Mouse (Mus musculus) MEL (cell line): ENCODE measurements around the gene Gm20388.

Source experiments
- CTCF ChIP-seq, 3 experiments: IDR thresholded peaks in 2 of 3; conservative IDR thresholded peaks in 1 of 3; 2 replicates each; pipeline ENCODE4 v1.5.1; 2011 to 2012; ENCODE audit warnings: low read length in 3 of 3, low read depth in 2 of 3, mild to moderate bottlenecking in 2 of 3, improper control_type of control experiment in 1 of 3, inconsistent platforms in 1 of 3, mixed read lengths in 1 of 3, moderate library complexity in 1 of 3; ENCODE audit not compliant: control insufficient read depth in 1 of 3, insufficient read depth in 1 of 3, poor library complexity in 1 of 3, severe bottlenecking in 1 of 3
- ELF1 ChIP-seq: IDR thresholded peaks from 2 replicates; pipeline ENCODE4 v1.6.1; 2014; ENCODE audit warnings: low read depth, mild to moderate bottlenecking, inconsistent platforms, low read length, improper control_type of control experiment, moderate library complexity
- EP300 ChIP-seq, 2 experiments: IDR thresholded peaks; 2 replicates each; pipeline ENCODE4 v1.6.1; 2011; ENCODE audit warnings: improper control_type of control experiment in 2 of 2, low read length in 2 of 2, low read depth in 1 of 2, mild to moderate bottlenecking in 1 of 2
- ETS1 ChIP-seq: IDR thresholded peaks from 2 replicates; pipeline ENCODE4 v1.6.1; 2012; ENCODE audit warnings: low read depth, mild to moderate bottlenecking, inconsistent platforms, low read length, improper control_type of control experiment, moderate library complexity
- NELFE ChIP-seq: IDR thresholded peaks from 2 replicates; pipeline ENCODE4 v1.6.1; 2011; ENCODE audit warnings: low read depth, low read length, improper control_type of control experiment
- POLR2A ChIP-seq, 2 experiments: IDR thresholded peaks; 2 replicates each; pipeline ENCODE4 v1.6.1; 2011 to 2012; ENCODE audit warnings: low read length in 2 of 2, mild to moderate bottlenecking in 2 of 2, control low read depth in 1 of 2, improper control_type of control experiment in 1 of 2, low read depth in 1 of 2, moderate library complexity in 1 of 2; ENCODE audit not compliant: control insufficient read depth in 1 of 2, insufficient read depth in 1 of 2, poor library complexity in 1 of 2
- POLR2AphosphoS2 ChIP-seq: IDR thresholded peaks from 2 replicates; pipeline ENCODE4 v1.6.1; 2011; ENCODE audit warnings: low read length, improper control_type of control experiment
- RCOR1 ChIP-seq: IDR thresholded peaks from 2 replicates; pipeline ENCODE4 v1.6.1; 2012; ENCODE audit warnings: low read depth, mild to moderate bottlenecking, inconsistent platforms, low read length, improper control_type of control experiment
- UBTF ChIP-seq: IDR thresholded peaks from 2 replicates; pipeline ENCODE4 v1.6.1; 2012; ENCODE audit warnings: low read depth, mild to moderate bottlenecking, inconsistent platforms, low read length, improper control_type of control experiment, moderate library complexity, borderline replicate concordance; ENCODE audit not compliant: insufficient read depth
- USF1 ChIP-seq: IDR thresholded peaks from 2 replicates; pipeline ENCODE4 v1.6.1; 2014; ENCODE audit warnings: low read depth, mild to moderate bottlenecking, inconsistent platforms, low read length, improper control_type of control experiment, moderate library complexity
- USF2 ChIP-seq, 2 experiments: IDR thresholded peaks; 2 replicates each; pipeline ENCODE4 v1.6.1; 2011 to 2012; ENCODE audit warnings: improper control_type of control experiment in 2 of 2, low read length in 2 of 2, borderline replicate concordance in 1 of 2, inconsistent platforms in 1 of 2, low read depth in 1 of 2, mild to moderate bottlenecking in 1 of 2; ENCODE audit not compliant: insufficient read depth in 1 of 2
- ZKSCAN1 ChIP-seq: IDR thresholded peaks from 2 replicates; pipeline ENCODE4 v1.6.1; 2012; ENCODE audit warnings: low read depth, mild to moderate bottlenecking, inconsistent platforms, low read length, improper control_type of control experiment, moderate library complexity
- ZNF384 ChIP-seq: IDR thresholded peaks from 2 replicates; pipeline ENCODE4 v1.6.1; 2012; ENCODE audit warnings: low read depth, mild to moderate bottlenecking, inconsistent platforms, low read length, improper control_type of control experiment

DNA sequence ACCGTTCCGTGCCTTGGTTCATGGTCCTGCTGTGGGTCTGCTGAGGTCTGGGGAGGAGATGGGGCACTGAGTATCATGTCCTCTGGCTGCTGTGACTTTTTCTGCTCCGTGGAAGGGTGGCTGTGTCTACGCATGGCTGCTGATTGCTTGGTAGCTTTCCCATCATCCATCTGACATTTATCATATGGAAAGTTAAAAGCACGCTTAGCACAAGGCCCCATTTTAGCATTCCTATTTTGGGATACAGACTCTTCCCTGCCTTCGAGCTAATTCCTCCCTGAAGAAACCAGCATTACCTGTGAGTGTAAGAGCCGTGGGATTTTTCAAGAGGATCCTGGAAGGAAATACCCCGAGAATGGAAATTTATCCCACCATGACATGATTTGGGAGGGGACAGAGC lies 3906.3 kb downstream of the Gm20388 start:
- TF ChIP-seq EP300 (IDR thresholded peaks at IDR 0.05; ENCODE audit: low read depth in 1 of 2, low read length in 2 of 2) = no peak
- no peak for TF ChIP-seq USF2 (IDR thresholded peaks at IDR 0.05; ENCODE audit: borderline replicate concordance in 1 of 2, insufficient read depth in 1 of 2, low read depth in 1 of 2, low read length in 2 of 2)
- no peak for TF ChIP-seq USF1
- TF ChIP-seq RCOR1 = no peak
- TF ChIP-seq CTCF (IDR thresholded peaks at IDR 0.05 in 2 of 3, conservative IDR thresholded peaks at IDR 0.05 in 1 of 3; ENCODE audit: control insufficient read depth in 1 of 3, insufficient read depth in 1 of 3, low read depth in 2 of 3, low read length in 3 of 3, poor library complexity in 1 of 3, severe bottlenecking in 1 of 3) = no peak
- TF ChIP-seq ZKSCAN1 = no peak
- TF ChIP-seq ELF1 = no peak
- TF ChIP-seq NELFE = no peak
- no peak for TF ChIP-seq UBTF
- no peak for TF ChIP-seq POLR2A (IDR thresholded peaks at IDR 0.05; ENCODE audit: control insufficient read depth in 1 of 2, insufficient read depth in 1 of 2, low read depth in 1 of 2, low read length in 2 of 2, poor library complexity in 1 of 2)
- TF ChIP-seq ETS1 = no peak
- no peak for TF ChIP-seq POLR2AphosphoS2
- TF ChIP-seq ZNF384 = no peak
